In the genomic region with DNA sequence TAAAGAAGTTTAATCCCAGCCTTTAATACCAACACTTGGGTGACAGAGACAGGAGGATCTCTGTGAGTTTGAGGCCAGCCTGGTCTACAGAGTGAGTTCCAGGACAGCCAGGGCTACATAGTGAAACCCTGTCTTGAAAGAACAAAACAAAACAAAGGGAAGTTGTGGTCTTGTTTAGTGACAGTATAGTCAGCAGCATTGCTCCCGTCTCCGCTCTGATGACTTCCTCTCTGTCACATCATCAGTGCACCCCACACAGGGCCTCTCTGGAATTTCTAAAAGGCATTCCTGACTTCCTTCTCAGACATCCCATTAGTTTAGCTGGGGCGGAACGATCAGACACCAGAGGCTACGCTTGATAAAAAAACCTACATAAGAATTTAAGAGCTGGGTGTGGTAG, we compare ENCODE assay signal across 4 mouse cellular contexts.
"Had no signal": no experiment of that assay in that cellular context is flagged by ENCODE, and none has a peak within 500 bp of the region (broad histone marks: within the 10 kb centered on the region; RNA-seq: fewer than 3 reads in every experiment).

No protein-coding gene starts in this region.

- H3K4me3 ChIP-seq: liver, embryonic 15.5 days; midbrain, embryonic 15.5 days had no signal

- H3K27me3 ChIP-seq: midbrain, embryonic 15.5 days had no signal

- H3K36me3 ChIP-seq: limb, embryonic 12.5 days; liver, embryonic 15.5 days; midbrain, embryonic 15.5 days; neural tube, embryonic 12.5 days had no signal

- H3K27ac ChIP-seq: limb, embryonic 12.5 days; liver, embryonic 15.5 days; midbrain, embryonic 15.5 days; neural tube, embryonic 12.5 days had no signal
